Mouse (Mus musculus) heart, embryonic 11.5 days (tissue): ENCODE data around the gene Hnrnpl. TPM values are rescaled to one million over a fixed set of nuclear protein-coding genes. Genes with fewer than 3 reads are reported as not detected.

ENCODE experiments used
- ATAC-seq: fragments of 200-750 bp; cut with Nextera tagmentation; replicated peaks from 2 replicates; pipeline ENCODE4 v1.8.0; 2017; ENCODE audit warnings: moderate library complexity; ENCODE audit not compliant: insufficient number of reproducible peaks, low FRiP score, low TSS enrichment
- H3K27ac ChIP-seq: fragments of 300-500 bp; sonication (generic); 2 replicates; pipeline ENCODE4 v1.5.1; 2014; ENCODE audit warnings: mild to moderate bottlenecking, low read depth, low read length
- H3K27me3 ChIP-seq: fragments of 300-500 bp; sonication (generic); 2 replicates; pipeline ENCODE4 v1.6.1; 2014; ENCODE audit warnings: mild to moderate bottlenecking, low read length, mixed read lengths; ENCODE audit not compliant: control insufficient read depth, insufficient read depth
- H3K36me3 ChIP-seq: fragments of 300-500 bp; sonication (generic); 2 replicates; pipeline ENCODE4 v1.6.1; 2014; ENCODE audit warnings: mild to moderate bottlenecking, low read length, moderate library complexity, mixed read lengths; ENCODE audit not compliant: control insufficient read depth, insufficient read depth
- H3K4me1 ChIP-seq: fragments of 300-500 bp; sonication (generic); 2 replicates; pipeline ENCODE4 v1.6.1; 2014; ENCODE audit warnings: low read length; ENCODE audit not compliant: control insufficient read depth, insufficient read depth
- H3K4me2 ChIP-seq: fragments of 300-500 bp; sonication (generic); 2 replicates; pipeline ENCODE4 v1.6.1; 2014; ENCODE audit warnings: mild to moderate bottlenecking, moderate library complexity
- H3K4me3 ChIP-seq: fragments of 300-500 bp; sonication (generic); 2 replicates; pipeline ENCODE4 v1.5.1; 2014; ENCODE audit warnings: low read depth, low read length
- H3K9ac ChIP-seq: fragments of 300-500 bp; sonication (generic); 2 replicates; pipeline ENCODE4 v1.6.1; 2014; ENCODE audit warnings: mild to moderate bottlenecking, low read depth, low read length, moderate library complexity
- H3K9me3 ChIP-seq: fragments of 300-500 bp; sonication (generic); replicated peaks from 2 replicates; pipeline ENCODE4 v1.6.1; 2016; ENCODE audit warnings: low read length; ENCODE audit not compliant: control insufficient read depth
- WGBS: fragments of 180-500 bp; shearing (Covaris S2); extraction: QIAGEN DNeasy Blood & Tissue Kit; methylation state at CpG from one replicate; pipeline ENCODE4 v1.1.7; 2014; ENCODE audit not compliant: insufficient replicate concordance; 5-methylcytosine and 5-hydroxymethylcytosine counted together
- polyA plus RNA-seq: library from polyadenylated mRNA; unstranded; fragments of >200 nt; fragmentation: Nextera tagmentation; extraction: Ambion mirVana; gene quantifications from 2 replicates; pipeline ENCODE4 v1.2.1, GENCODE M21; 2014

Hnrnpl gene
- polyA plus RNA-seq, 1 experiment from 2014 or later = 210 TPM

DNA sequence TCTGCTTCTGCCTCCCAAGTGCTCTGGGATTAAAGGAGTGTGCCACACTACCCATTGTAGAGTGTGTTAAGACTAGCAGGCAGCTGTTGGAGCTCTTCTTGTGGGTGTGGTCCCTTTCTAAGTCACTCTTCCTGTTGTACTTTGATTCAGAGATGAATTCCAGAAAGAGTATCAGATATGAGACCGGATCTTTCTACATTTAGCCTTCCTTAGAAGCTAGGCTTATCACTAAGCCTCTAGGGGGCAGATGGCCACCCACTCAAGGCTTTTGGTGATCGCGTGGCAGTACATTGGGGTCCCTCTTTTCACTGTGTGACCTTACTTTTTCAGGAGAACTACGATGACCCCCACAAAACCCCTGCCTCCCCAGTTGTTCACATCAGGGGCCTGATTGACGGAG is 4.6 kb downstream of the Hnrnpl start:
- no peaks in the 10 kb centered on the region for H3K27me3 ChIP-seq
- peak overlapping the region; percentile 94 for H3K4me2 ChIP-seq
- H3K4me3 ChIP-seq = peak overlapping the region; percentile 88
- peaks cover 49% of the 10 kb centered on the region for H3K36me3 ChIP-seq
- 0 out of 2 replicates have a peak overlapping the region, but pooled peaks have one; percentile 25 for H3K27ac ChIP-seq
- WGBS = 65% methylated on average over 5 of the region's 5 CpGs
- peaks cover 42% of the 10 kb centered on the region for H3K4me1 ChIP-seq
- no peaks in the 10 kb centered on the region for H3K9me3 ChIP-seq
- ATAC-seq = no peak
- H3K9ac ChIP-seq = peak overlapping the region; percentile 40; the same call in 1 of the 2 replicates

DNA sequence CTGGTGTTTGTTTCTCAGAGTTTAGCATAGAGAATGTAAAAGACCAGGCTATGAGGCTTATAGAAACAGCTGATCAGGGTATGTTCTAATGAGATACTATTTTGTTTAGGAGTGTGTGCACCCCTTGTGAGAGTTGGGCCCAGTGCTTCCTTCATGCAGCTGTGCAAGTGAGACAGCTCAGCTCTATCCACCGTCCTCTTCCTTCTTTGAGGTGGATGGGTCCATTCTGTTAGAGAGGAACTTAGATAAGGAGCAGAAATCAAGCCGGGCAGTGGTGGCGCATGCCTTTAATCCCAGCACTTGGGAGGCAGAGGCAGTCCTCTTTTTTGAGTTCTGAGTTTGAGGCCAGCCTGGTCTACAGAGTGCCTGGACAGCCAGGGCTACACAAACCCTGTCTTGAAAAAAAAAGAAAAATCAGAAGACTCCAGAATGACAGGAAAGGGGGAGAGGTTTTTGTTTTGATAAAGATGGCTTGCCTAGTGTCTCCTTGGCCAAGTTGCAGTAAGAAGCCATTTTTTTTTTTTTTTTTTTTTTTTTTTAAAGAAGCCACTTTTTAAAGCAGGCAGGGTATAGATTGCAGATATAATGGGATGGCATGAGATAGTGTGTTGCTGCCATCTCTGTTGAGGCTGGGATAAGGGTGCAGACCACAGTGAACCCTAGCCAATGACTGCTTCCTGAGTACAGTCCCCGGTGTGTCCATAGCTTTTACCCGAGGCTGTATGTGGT is 6.1 kb downstream of the Hnrnpl start:
- no peaks in the 10 kb centered on the region for H3K9me3 ChIP-seq
- peaks cover 61% of the 10 kb centered on the region for H3K36me3 ChIP-seq
- H3K9ac ChIP-seq = no peak overlapping the region
- no peaks in the 10 kb centered on the region for H3K27me3 ChIP-seq
- no peak overlapping the region for H3K4me3 ChIP-seq
- no peak overlapping the region for H3K4me2 ChIP-seq
- no peak overlapping the region for H3K27ac ChIP-seq
- peaks cover 42% of the 10 kb centered on the region for H3K4me1 ChIP-seq
- WGBS = 66% methylated on average over 5 of the region's 5 CpGs
- ATAC-seq = no peak

DNA sequence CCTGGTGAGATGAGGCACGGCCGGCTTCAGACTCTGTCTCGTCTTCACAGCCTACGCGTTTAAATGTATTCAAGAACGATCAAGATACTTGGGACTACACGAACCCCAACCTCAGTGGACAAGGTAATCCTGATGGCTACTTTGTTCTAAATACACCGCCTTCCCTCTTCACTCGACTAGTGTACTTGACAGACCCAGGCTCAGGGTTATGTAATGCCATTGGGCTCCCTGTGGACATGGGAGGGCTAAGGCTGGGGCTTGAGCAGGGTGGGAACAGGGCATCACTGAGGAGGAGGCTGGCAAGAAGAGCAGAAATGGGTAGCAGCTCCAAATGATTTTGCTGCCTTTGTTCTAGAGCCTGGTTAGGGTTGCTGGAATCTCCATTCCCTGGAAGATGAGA is 6.9 kb downstream of the Hnrnpl start:
- Histone ChIP-seq H3K9me3 (no peaks in the 10 kb centered on the region), H3K4me3 (no peak overlapping the region), H3K27me3 (no peaks in the 10 kb centered on the region), H3K9ac (no peak overlapping the region), H3K4me2 (no peak overlapping the region), H3K36me3 (peaks cover 69% of the 10 kb centered on the region), H3K27ac (no peak overlapping the region), H3K4me1 (peaks cover 49% of the 10 kb centered on the region)
- WGBS = 92% methylated on average over 9 of the region's 9 CpGs
- no peak for ATAC-seq

DNA sequence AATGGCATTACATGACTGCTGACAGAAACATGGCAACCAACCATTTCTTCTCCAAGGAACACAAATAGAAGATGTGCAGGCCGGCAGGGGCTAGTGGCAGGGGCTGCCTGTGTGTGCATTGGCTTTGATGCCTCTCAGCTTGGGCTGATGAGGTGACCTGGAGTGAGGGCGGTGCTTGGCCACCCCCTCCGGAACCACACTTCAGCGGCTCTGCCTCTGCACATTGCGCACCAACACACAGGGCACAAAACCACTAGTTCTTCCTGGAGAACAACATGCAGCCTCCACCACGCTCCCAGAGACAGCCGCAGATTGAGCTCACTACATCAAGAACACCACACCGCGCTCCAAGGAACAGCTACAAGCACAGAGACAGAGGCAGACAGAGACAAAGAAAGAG is 7.9 kb downstream of the Hnrnpl start:
- no peak overlapping the region for H3K4me2 ChIP-seq
- no peaks in the 10 kb centered on the region for H3K9me3 ChIP-seq
- 89% methylated on average over 9 of the region's 9 CpGs for WGBS
- no peak overlapping the region for H3K27ac ChIP-seq
- H3K9ac ChIP-seq = no peak overlapping the region; the same call in 1 of the 2 replicates
- ATAC-seq = no peak
- peaks cover 78% of the 10 kb centered on the region for H3K36me3 ChIP-seq
- no peaks in the 10 kb centered on the region for H3K27me3 ChIP-seq
- peaks cover 55% of the 10 kb centered on the region for H3K4me1 ChIP-seq
- no peak overlapping the region for H3K4me3 ChIP-seq

DNA sequence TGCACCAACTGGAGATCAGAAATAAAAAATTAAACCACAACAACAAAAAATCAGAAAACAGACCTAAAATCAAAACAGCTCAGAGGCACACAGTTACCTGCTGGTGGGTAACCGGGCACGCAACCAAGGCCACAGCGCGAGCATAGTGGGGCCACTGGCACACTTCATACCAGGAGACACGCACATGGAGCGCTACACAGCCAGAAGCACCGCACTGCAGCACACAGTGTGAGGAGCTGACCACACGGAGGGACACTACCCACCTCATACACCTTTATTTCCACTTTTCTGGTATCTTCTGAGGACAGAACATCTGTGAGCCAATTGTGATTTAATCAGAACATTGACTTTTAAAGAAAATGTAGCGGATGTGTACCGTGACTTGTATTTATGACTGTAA is 8.6 kb downstream of the Hnrnpl start:
- Histone ChIP-seq H3K4me3 (no peak overlapping the region), H3K4me2 (no peak overlapping the region), H3K36me3 (peaks cover 85% of the 10 kb centered on the region), H3K9me3 (no peaks in the 10 kb centered on the region), H3K27ac (no peak overlapping the region), H3K4me1 (peaks cover 55% of the 10 kb centered on the region), H3K9ac (no peak overlapping the region), H3K27me3 (no peaks in the 10 kb centered on the region)
- WGBS = 93% methylated on average over 10 of the region's 10 CpGs
- no peak for ATAC-seq

DNA sequence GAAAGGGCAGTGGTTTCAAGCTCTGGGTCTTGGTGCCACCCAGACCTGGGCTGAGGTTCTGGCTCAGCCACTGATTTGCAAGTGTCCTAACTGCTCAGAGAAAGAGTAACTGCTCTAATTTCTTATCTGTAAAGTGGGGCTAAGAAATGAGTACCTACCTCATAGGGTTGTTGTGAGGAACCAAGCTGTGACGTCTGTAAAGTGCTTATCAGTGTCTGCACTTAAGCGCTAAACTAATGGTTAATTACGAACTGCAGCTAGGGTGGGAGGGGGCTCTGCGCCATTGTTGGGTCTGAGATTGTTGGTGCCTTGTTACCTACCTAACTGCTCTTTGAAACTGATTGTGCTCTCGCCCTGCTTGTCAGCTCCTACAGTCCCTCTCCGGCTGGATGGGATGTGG is 9.2 kb downstream of the Hnrnpl start:
- Histone ChIP-seq H3K9ac (no peak overlapping the region), H3K36me3 (peaks cover 88% of the 10 kb centered on the region), H3K27ac (no peak overlapping the region), H3K4me1 (peaks cover 51% of the 10 kb centered on the region), H3K4me2 (no peak overlapping the region), H3K4me3 (no peak overlapping the region), H3K9me3 (no peaks in the 10 kb centered on the region), H3K27me3 (no peaks in the 10 kb centered on the region)
- WGBS = 59% methylated on average over 6 of the region's 6 CpGs
- ATAC-seq = no peak

DNA sequence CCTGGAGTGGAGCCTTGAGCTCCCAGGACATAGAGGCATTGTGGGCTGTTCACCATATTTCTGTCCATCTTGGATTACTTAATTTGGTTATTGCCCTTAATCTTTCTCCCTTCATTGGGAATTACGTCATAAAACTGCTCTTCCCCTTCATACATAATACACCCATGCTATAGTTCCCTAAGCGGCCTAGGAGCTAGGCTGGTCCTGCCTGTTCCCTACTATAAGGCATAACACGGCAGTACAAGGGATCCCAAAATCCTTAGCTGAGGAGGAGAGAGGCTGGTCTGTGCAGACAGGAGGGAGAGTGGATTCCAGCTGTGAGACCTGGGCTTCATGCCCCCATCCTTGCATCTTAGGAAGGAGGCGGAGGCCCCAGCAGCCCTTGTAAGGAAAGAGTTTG is 9.6 kb downstream of the Hnrnpl start:
- H3K36me3 ChIP-seq = peaks cover 91% of the 10 kb centered on the region
- WGBS = 89% methylated on average over 4 of the region's 4 CpGs
- no peak for ATAC-seq
- no peak overlapping the region for H3K9ac ChIP-seq
- no peaks in the 10 kb centered on the region for H3K27me3 ChIP-seq
- no peak overlapping the region for H3K27ac ChIP-seq
- H3K9me3 ChIP-seq = no peaks in the 10 kb centered on the region
- H3K4me3 ChIP-seq = peak overlapping the region; percentile 3; the same call in 1 of the 2 replicates
- peaks cover 47% of the 10 kb centered on the region for H3K4me1 ChIP-seq
- no peak overlapping the region for H3K4me2 ChIP-seq

DNA sequence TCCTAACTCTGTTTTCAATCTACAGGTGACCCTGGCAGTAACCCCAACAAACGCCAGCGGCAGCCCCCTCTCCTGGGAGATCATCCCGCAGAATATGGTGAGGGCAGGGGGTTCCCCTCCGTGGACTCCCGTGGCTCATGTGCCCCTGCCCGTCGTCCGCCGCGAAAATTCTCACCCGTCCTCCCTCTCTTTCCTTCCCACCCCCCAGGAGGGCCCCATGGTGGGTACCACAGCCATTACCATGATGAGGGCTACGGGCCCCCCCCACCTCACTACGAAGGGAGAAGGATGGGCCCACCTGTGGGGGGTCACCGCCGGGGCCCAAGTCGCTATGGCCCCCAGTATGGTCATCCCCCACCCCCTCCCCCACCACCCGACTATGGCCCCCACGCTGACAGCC is 10.1 kb downstream of the Hnrnpl start:
- Histone ChIP-seq H3K27me3 (no peaks in the 10 kb centered on the region), H3K36me3 (peaks cover 87% of the 10 kb centered on the region), H3K4me3 (no peak overlapping the region), H3K4me1 (peaks cover 42% of the 10 kb centered on the region), H3K27ac (no peak overlapping the region), H3K9ac (no peak overlapping the region), H3K9me3 (no peaks in the 10 kb centered on the region), H3K4me2 (no peak overlapping the region)
- WGBS = 87% methylated on average over 18 of the region's 18 CpGs
- ATAC-seq = no peak

DNA sequence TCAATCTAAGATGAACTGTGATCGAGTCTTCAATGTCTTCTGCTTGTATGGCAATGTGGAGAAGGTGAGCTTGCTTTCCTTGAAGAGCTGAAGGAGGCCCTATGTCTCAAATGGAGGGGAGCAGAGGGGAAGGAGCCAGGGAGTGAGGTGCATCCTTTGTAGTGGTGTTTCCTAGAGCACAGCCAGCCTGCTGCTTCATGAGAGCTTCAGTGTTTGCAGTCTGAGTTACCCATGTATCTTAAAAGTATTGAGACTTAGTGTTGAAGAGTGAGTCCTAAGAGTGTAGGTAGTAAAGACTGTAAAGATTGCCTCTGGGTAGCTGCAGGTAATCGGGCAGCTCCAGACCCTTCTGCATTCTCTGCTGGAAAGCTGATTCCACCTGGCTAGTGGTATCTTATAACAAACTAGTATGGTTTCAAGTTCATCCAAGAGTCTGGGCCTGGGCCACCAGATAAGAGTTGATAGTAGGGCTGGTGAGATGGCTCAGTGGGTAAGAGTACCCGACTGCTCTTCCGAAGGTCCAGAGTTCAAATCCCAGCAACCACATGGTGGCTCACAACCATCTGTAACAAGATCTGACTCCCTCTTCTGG is 10.6 kb downstream of the Hnrnpl start:
- 81% methylated on average over 4 of the region's 4 CpGs for WGBS
- no peak for ATAC-seq
- peaks cover 82% of the 10 kb centered on the region for H3K36me3 ChIP-seq
- no peaks in the 10 kb centered on the region for H3K9me3 ChIP-seq
- peaks cover 37% of the 10 kb centered on the region for H3K4me1 ChIP-seq
- no peak overlapping the region for H3K4me3 ChIP-seq
- no peaks in the 10 kb centered on the region for H3K27me3 ChIP-seq
- H3K4me2 ChIP-seq = no peak overlapping the region
- no peak overlapping the region for H3K9ac ChIP-seq
- no peak overlapping the region for H3K27ac ChIP-seq
